Mouse (Mus musculus) ES-E14 (cell line): ENCODE results near the gene Cfap58.

ENCODE experiments used
- CHD2 ChIP-seq: IDR thresholded peaks from 2 replicates; pipeline ENCODE4 v1.6.1; 2014; ENCODE audit warnings: mild to moderate bottlenecking, low read depth, low read length, inconsistent platforms
- HCFC1 ChIP-seq: IDR thresholded peaks from 2 replicates; pipeline ENCODE4 v1.6.1; 2012; ENCODE audit warnings: low read length, inconsistent platforms, borderline replicate concordance; ENCODE audit not compliant: insufficient read depth
- MAFK ChIP-seq: IDR thresholded peaks from 2 replicates; pipeline ENCODE4 v1.6.1; 2014; ENCODE audit warnings: mild to moderate bottlenecking, low read depth, low read length, inconsistent platforms; ENCODE audit not compliant: insufficient read depth
- ZNF384 ChIP-seq: IDR thresholded peaks from 2 replicates; pipeline ENCODE4 v1.6.1; 2012; ENCODE audit warnings: low read depth, low read length, inconsistent platforms

DNA sequence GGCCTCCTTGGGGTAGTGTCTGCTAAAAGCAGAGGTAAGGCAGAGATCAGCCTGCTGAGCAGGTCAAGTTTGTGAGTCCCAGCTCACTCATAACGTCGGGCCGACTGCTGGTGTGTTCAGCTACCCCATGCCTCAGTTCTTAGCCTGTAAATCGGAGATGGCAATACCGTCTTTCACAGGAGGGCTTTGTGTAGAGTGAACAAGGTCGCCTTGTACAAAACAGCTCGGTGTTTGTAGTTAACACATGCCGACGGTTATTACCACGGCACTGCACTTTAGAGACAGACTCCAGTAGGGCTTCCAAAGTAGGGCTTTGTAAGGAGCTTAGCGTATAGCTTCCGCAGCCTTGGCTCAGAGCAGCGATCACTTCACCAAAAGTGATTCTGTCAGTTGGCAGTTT lies 63.8 kb downstream of the Cfap58 start:
- TF ChIP-seq ZNF384 (no peak), MAFK (no peak), HCFC1 (no peak), CHD2 (no peak)
